Mouse (Mus musculus) common myeloid progenitor, adult 5-6 weeks (primary cell): ENCODE data around the gene Crygs. TPM values are rescaled to one million over a fixed set of nuclear protein-coding genes. Genes with fewer than 3 reads are reported as not detected.
"Not testable (repeated sequence)": the region's sequence is repeated elsewhere in the genome, so short reads cannot be mapped to it uniquely, and the experiment has no call there.

Experiments used
- ATAC-seq: replicated peaks from 2 replicates; pipeline ENCODE4 v1.8.0; 2016; ENCODE audit warnings: low read depth, mild to moderate bottlenecking, moderate TSS enrichment, inconsistent platforms; ENCODE audit not compliant: poor library complexity, severe bottlenecking
- total RNA-seq: library from RNA; stranded (forward); fragments of 200-1000, 187-1606 nt; gene quantifications from 2 replicates; pipeline ENCODE4 v1.2.3, GENCODE M21; 2017

Crygs gene
- total RNA-seq, 1 experiment from 2014 or later: not detected

GRCm38 (mm10) chr16:22795497-22795896 lies 15.9 kb downstream of the Crygs start:
- no peak for ATAC-seq

DNA sequence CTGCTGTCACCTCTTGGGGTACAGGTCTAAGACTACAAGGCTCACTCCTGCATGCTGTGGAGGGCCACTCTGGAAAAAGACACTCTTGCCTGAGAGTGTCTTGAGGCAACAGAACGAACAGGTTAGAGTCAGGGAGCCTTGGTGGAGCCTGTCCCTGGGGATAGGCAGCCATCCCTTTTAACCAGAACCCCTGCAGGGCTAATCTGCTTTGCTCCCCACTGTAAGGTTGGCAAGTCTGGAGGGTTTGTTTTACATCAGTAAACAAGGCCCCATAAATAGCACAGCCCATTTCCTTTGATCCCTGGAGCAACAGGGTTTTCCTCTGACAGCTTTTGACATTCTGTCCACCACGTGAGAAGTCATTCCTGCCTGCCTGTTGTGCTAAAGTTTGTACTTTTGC lies 20.1 kb downstream of the Crygs start:
- no peak for ATAC-seq

DNA sequence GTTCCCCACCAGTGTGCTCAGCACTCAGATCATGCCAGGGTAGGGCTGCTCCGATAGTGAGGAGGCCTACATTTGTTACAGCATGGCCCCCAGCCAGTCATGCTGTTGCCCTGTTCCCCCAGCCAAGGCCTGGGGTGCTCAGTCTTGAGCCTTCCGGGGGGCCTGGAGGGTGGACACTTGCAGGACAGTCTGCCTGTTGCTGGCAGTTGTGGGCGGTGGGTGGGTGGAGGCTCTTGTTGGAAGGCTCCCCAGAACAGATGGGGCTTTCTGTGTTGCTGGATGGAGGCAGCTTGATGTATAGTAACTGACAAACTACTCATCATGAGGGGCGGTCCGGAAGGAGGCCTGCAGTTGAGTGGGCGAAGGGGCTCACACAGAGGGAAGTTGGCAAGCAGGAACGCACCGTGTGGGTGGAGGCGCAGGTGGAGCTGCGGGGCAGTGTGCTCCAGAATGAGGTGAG lies 21.4 kb downstream of the Crygs start:
- ATAC-seq: no peak

GRCm38 (mm10) chr16:22782686-22783085 lies 28.7 kb downstream of the Crygs start:
- no peak for ATAC-seq

DNA sequence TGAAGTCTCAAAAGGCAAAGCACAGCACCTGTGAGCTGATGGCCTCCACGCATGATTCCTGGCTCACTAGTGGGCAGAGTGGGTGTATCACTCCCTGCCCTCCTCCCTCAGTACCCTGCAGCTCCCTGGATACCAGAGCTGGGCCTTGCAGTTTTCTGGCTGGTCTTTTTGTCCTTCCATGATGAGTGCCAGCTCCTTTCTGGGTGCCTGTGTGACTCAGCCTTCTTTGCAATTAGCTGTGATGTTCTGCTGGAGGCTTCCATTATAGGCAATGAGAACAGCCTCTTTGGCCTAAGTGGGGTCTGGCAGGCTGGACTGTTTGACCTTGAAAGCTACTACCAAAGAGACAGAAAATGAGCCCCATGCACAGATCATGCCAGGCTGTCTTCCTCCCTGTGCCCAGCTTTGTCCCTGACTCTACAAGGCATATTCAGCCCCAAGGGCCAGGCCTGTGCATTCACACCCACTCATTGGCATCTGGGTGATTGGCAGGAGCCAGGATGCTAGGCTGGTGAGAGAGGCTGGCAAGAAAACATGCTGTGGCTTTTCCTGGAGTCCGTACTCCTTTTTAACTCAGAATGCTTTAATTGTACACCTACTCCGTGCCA lies 32.0 kb downstream of the Crygs start:
- ATAC-seq: no peak

- ATAC-seq: not testable (repeated sequence)
Measured at GRCm38 (mm10) chr16:22778296-22778695, 33.1 kb downstream of the Crygs start.

- ATAC-seq: no peak
Measured at GRCm38 (mm10) chr16:22775471-22775985, 35.8 kb downstream of the Crygs start.

- ATAC-seq: no peak
Measured at GRCm38 (mm10) chr16:22768661-22769060, 42.7 kb downstream of the Crygs start.

DNA sequence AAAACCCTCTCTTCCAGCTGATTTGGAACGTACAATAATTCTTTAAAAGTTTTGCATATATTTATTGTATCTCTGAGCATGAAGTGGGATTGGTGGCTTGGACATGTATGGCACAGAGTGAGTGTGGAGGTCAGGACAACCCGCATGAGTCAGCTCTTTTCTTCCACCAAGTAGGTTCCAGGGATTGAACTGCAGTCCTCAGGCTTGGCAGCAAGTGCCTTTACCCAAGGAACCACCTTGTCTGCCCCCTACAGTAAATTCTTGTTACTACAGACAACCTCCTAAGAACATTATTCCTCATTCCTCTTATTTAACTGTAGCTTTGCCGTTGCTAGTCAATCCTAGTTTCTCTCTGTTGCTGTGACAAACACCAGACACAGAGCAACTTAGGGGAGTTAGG lies 44.0 kb downstream of the Crygs start:
- no peak for ATAC-seq

DNA sequence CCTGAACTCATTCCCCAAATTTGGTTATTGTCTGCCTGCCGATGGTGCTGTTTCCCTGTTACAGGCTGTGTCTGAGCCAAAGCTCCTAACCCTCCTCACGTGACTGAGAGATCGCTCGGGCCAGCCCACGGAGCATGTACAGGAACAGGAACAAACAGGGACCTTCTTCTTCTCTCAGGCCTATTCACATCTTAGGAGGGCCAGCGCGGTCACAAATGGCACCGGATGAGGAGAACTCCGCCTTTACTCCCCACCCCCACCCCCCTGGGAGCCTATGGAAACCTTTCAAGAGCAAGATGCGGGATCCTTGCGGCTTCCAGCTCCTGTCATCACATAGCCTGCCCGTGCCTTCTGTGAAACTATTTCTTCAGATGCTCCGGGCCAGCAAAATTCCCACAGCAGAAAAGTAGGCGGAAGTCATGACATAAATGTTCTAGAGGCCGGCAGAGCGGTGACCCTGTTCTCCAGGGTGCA lies 44.6 kb downstream of the Crygs start:
- no peak for ATAC-seq

DNA sequence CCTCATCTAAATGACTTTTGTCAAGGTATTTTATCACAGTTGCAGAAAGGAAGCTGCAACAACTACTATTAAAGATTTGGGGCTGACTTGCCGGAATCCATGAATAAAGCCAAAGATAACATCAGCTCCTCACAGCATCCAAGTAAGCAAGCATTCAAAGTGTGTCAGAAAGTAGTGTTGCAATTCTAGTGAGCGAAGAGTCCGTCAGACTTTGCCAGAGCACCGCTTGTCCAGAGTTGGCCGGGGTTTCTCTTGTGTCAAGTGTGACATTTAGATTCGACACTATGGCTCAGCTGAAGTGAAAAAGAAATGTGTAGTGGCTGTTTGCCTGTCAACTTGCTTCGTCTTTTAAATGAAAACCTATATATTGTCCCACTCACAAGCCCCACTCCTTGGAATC lies 45.8 kb downstream of the Crygs start:
- no peak for ATAC-seq

Other genes starting within 250 kb of the Crygs start
- 5.6 and 5.8 TPM in 2 replicates for gene Dgkg, start 154.4 kb downstream of the Crygs start, total RNA-seq
- 31.8 and 39.5 TPM in 2 replicates for gene Tbccd1, start 46.1 kb upstream of the Crygs start, total RNA-seq
- 95.9 and 103 TPM in 2 replicates for gene Dnajb11, start 46.3 kb upstream of the Crygs start, total RNA-seq
- not detected in 2 replicates for gene Ahsg, start 79.7 kb upstream of the Crygs start, total RNA-seq
- not detected in 2 replicates for gene Fetub, start 106.8 kb upstream of the Crygs start, total RNA-seq
- not detected in 2 replicates for gene Hrg, start 139.5 kb upstream of the Crygs start, total RNA-seq
- not detected in 2 replicates for gene Kng2, start 217.9 kb upstream of the Crygs start, total RNA-seq
- gene Kng1, start 246.3 kb upstream of the Crygs start, total RNA-seq: not detected in 2 replicates